Mouse (Mus musculus) CH12.LX (cell line): ENCODE results near the gene Dab1.

Experiments
- CTCF ChIP-seq, 2 experiments: IDR thresholded peaks in 1 of 2; conservative IDR thresholded peaks in 1 of 2; 2 replicates each; pipeline ENCODE4 v1.5.1; 2011 to 2012; ENCODE audit warnings: low read depth in 2 of 2, low read length in 2 of 2, improper control_type of control experiment in 1 of 2, inconsistent platforms in 1 of 2, mild to moderate bottlenecking in 1 of 2, moderate library complexity in 1 of 2
- ELF1 ChIP-seq: IDR thresholded peaks from 2 replicates; pipeline ENCODE4 v1.6.1; 2014; ENCODE audit warnings: low read depth, mild to moderate bottlenecking, inconsistent platforms, low read length, improper control_type of control experiment
- EP300 ChIP-seq: IDR thresholded peaks from 2 replicates; pipeline ENCODE4 v1.6.1; 2011; ENCODE audit warnings: low read length, improper control_type of control experiment
- ETS1 ChIP-seq: conservative IDR thresholded peaks from 2 replicates; pipeline ENCODE4 v1.6.1; 2012; ENCODE audit warnings: low read depth, mild to moderate bottlenecking, inconsistent platforms, low read length, improper control_type of control experiment, moderate library complexity
- MAFK ChIP-seq: IDR thresholded peaks from 2 replicates; pipeline ENCODE4 v1.6.1; 2011; ENCODE audit warnings: low read length, improper control_type of control experiment; ENCODE audit not compliant: insufficient replicate concordance
- MAX ChIP-seq: IDR thresholded peaks from 2 replicates; pipeline ENCODE4 v1.6.1; 2011; ENCODE audit warnings: low read length, improper control_type of control experiment
- MYC ChIP-seq: IDR thresholded peaks from 2 replicates; pipeline ENCODE4 v1.6.1; 2011; ENCODE audit warnings: low read depth, mild to moderate bottlenecking, improper control_type of control experiment, low read length
- POLR2A ChIP-seq: IDR thresholded peaks from 2 replicates; pipeline ENCODE4 v1.6.1; 2011; ENCODE audit warnings: low read depth, mild to moderate bottlenecking, improper control_type of control experiment, low read length
- TBP ChIP-seq: conservative IDR thresholded peaks from 2 replicates; pipeline ENCODE4 v1.6.1; 2011; ENCODE audit warnings: low read depth, low read length, improper control_type of control experiment
- USF1 ChIP-seq: IDR thresholded peaks from 2 replicates; pipeline ENCODE4 v1.6.1; 2014; ENCODE audit warnings: low read depth, mild to moderate bottlenecking, inconsistent platforms, low read length, improper control_type of control experiment
- ZC3H11A ChIP-seq: IDR thresholded peaks from 2 replicates; pipeline ENCODE4 v1.6.1; 2012; ENCODE audit warnings: low read depth, mild to moderate bottlenecking, inconsistent platforms, low read length, improper control_type of control experiment
- ZNF384 ChIP-seq: IDR thresholded peaks from 2 replicates; pipeline ENCODE4 v1.6.1; 2012; ENCODE audit warnings: low read depth, low read length, improper control_type of control experiment, inconsistent platforms

DNA sequence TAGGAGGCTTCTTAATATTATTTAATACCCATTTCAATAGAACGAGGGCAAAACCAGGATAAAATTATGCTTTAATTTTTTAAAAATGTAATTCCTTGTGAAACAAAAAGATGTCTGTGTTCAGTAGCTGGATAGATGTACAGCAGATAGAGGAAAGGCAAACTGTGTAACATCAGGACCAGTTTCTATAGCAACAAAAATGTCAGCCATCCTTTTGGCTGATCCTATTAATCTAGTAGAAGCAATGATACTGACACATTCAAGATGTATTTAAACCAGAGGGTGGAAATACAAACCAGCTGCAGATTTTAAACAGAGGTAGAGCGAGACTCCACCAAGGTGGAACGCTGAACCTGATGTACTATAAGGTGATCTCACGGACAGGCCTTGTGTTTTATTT, 393.0 kb downstream of the Dab1 start:
- TF ChIP-seq EP300 (no peak), CTCF (conservative IDR thresholded peaks at IDR 0.05 in 1 of 2, IDR thresholded peaks at IDR 0.05 in 1 of 2; ENCODE audit: low read depth in 2 of 2, low read length in 2 of 2) (no peak), MYC (no peak), ELF1 (no peak), MAX (no peak), ZC3H11A (no peak), ETS1 (no peak), TBP (no peak), POLR2A (no peak), ZNF384 (no peak), MAFK (no peak), USF1 (no peak)
